Mouse (Mus musculus): Measurements from ENCODE around the gene B020011L13Rik.
"Not testable (repeated sequence)": the region's sequence is repeated elsewhere in the genome, so short reads cannot be mapped to it uniquely, and the experiment has no call there.

B020011L13Rik gene

DNA sequence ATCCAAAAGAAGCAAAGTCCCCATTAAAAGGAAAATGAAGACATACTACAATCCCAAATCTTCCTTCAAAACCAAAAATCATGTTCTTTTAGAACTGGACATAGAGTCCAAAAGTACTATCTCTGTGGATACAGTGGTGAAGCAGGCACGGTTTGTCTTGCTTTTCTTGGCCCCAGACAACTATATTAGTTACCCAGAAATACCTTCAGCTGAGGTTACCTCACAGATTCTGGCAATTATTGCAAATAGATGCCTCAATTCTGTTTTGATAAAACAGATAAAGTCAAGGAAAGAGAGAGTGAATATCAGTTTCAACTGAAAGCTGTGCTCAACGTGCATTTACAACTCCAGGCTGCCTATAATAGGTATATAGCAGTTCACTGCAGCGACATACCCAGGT, at the start of gene B020011L13Rik:
TSS of gene B020011L13Rik (plus strand) at position 301 of the 400 bp plus-strand sequence.
- not testable (repeated sequence) for DNase-seq (ENCODE audit: low read depth, low spot score)

GRCm38 (mm10) chr1:117816271-117816670, 35.3 kb downstream of the B020011L13Rik start:
- DNase-seq (ENCODE audit: low read depth, low spot score) = not testable (repeated sequence)

DNA sequence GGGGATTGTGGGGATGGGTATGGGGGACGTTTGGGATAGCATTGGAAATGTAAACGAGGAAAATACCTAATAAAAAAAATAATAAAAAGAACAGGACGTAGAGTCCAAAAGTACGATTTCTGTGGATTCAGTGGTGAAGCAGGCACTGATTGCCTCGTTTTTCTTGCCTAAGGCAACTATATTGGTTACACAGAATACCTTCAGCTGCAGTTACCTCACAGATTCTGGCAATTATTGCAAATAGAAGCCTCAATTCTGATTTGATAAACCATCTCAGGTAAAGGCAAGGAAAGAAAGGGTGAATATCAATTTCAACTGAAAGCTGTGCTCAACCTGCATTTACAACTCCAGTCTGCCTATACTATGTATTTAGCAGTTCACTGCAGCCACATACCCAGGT, 48.8 kb downstream of the B020011L13Rik start, which contains the start of gene Gm28360:
TSS of gene Gm28360 (plus strand) at position 301 of the 400 bp plus-strand sequence.
- DNase-seq (ENCODE audit: low read depth, low spot score) = not testable (repeated sequence)

DNA sequence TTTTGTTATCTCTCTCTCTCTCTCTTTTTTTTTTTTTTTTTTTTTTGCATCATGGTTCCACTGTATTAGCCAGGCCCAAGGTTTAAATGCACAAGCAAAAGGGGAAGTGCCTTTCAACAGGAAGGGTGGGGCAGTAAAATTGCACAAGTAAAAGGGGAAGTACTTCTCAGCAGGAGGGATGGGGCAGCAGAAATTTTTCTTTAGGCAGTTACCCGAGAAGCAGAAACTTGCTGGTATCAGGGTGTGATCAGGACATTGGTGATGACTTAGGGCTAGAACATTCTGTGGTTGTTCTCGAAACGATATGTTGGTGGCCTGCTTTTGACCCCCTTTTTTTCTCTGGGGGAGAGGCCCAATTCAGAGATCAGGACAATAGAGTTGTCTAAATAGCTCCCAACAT, 70.8 kb downstream of the B020011L13Rik start:
- DNase-seq (ENCODE audit: low read depth, low spot score) = not testable (repeated sequence)

All from mesoderm, embryonic 11.5 days (tissue).